Mouse (Mus musculus) CD8-positive naive resting alpha-beta T cell, adult 2 months (primary cell): ENCODE data around the gene Hist1h2af.
"Not testable (repeated sequence)": the region's sequence is repeated elsewhere in the genome, so short reads cannot be mapped to it uniquely, and the experiment has no call there.

Experiments used
- DNase-seq, 2 experiments: peaks; one replicate each; pipeline ENCODE4 v3.0.0; 2022; ENCODE audit warnings: low read depth in 2 of 2, low spot score in 2 of 2

Gene Hist1h2af

DNA sequence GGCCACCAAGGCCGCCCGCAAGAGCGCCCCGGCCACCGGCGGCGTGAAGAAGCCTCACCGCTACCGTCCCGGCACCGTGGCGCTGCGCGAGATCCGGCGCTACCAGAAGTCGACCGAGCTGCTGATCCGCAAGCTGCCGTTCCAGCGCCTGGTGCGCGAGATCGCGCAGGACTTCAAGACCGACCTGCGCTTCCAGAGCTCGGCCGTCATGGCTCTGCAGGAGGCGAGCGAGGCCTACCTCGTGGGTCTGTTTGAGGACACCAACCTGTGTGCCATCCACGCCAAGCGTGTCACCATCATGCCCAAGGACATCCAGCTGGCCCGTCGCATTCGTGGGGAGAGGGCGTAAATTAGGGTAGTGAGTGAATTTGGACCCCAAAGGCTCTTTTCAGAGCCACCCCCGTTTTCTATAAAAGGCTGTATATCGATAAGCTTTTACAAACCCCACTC, 42.2 kb downstream of the Hist1h2af start:
- DNase-seq: not testable (repeated sequence)

DNA sequence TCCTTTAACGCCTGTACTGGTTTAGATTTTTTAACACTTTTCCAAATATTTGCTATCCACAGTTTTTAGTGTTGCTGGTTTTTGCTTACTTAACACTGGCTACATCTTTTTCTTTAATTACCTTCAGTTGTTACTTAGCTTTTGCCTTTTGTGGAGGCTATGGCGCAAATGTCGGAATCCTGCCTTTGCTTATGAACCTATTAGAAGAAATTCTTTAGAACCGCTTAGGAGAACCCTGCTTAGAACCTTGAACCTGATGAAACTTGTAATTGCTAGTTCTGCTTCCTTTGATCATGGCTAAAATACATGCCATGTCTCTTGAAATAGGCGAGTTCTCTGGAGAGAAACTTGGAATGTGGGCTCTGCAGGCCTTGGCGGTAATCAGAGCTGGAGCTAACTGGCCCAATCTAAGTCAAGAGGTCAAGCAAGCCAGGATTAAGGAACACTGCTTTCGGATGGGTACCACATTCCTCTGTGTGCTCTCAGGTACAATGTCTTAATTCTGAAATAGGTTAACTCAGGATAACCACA, 42.7 kb downstream of the Hist1h2af start:
- no peak for DNase-seq

DNA sequence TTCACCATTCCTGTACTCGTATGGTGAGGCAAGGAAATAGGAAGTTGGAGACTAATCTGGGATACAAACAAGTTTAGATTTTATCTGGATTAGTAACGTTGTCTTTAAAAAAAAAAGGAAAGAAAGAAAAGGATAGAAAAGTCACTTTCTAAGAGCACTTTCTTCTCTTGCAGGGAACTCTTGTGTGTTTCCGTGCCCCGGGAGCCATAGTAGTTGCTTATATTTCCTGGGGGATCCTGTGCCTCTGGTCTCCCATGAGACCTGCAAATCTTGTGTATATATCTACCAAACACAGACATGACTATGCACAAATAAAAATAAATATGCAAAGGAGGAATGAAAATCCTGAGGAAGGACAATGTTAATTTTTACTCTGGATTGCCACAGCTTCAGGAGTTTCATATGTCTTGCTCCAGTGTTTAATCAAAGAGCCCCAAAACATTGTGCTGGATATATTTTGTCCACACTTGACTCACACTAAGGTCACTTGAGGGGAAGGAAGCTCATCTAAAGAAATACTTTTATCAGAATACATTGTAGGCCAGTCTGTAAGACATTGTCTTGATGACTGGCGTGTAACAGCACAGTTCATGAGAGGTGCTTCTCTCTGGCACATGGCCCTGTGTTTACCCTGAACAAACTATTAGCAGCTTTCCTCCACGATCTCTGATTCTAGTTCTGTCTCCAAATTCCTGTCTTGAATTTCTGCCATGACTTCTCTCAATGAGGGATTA, 43.4 kb downstream of the Hist1h2af start:
- DNase-seq: no peak

DNA sequence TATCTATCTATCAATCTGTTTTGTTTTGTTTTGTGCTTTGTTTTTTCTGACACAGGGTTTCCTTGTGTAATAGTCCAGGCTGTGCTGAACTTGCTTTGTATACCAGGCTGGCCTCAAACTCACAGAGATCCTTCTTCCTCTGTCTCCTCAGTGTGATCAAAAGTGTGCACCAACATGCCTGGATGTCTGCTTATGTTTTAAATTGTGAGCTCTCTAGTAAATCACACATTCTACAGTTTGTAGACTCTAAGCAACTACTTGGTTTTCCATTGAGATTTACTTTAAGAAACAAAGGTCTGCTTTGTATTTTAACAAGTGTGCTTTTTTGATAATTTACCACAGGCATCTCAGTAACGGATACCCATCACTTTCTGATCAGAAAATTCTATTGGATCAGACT, 44.1 kb downstream of the Hist1h2af start:
- DNase-seq: no peak

DNA sequence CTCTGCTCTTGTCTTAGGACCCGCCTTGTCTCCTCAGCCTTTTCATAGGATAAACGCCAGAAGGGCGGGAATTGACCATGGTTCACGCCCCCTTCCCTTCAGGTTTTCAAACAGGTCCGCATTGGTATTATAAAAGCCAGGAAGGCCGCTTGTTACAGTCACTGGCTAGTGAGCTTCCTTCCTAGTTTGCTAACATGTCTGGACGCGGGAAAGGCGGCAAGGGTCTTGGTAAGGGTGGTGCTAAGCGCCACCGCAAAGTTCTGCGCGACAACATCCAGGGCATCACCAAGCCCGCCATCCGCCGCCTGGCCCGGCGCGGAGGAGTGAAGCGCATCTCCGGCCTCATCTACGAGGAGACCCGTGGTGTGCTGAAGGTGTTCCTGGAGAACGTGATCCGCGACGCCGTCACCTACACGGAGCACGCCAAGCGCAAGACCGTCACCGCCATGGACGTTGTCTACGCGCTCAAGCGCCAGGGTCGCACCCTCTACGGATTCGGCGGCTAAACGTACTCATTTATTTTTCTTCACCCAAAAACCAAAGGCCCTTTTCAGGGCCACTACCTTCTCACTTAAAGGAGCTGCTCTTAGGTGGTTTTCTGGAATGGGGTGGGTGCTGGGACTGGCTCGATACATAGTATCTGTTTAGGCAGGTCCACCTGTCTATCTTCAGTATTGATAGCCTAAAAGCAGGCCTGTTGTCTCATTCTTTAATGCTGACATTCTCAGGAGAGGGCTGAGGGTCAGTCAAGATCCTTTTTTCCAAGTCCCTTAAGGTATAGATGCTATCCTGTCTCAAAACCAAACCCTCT, 47.9 kb downstream of the Hist1h2af start, which contains the start of gene Hist1h4d:
Gene Hist1h4d (plus strand): TSS at position 191 of the 811 bp plus-strand sequence.
- peak; percentile 85 to 91 for DNase-seq

DNA sequence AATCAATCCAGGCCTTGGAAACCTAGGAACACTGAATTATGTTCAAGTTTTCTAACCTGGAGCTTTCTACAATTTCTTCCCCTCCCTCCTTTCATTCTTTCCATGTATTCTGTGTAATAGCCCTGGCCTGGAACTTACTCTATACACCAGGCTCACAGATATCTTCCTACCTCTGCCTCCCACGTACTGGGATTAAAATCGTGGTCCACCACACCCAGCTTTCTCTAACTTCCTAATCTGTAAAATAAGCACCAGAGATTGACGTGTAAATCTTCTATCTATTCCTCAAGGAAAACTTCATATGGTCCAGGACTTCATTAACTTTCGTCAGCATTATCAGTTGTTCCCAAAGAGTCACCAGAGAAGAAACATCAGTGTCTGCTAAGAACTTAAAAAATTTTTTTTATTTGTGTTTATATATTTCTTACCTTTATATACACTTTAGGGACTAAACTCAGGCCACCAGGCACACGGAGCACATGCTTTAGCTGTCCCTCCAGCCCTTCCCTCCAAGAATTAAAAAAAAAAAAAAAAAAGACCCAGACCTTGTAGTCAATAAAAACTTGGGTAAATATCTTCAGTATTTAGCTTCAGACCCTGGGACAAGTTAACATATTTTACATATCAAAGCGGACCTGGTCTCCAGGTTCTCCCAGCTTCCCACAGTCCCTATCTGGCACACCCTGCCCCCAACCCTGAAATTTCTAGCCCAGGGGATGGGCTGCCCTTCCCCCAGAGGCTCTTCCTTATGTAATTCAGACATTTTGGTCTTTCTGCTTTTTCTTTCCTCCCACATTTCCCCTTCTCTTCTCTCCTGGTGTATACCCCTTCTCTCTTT, 48.7 kb downstream of the Hist1h2af start:
- DNase-seq: no peak

DNA sequence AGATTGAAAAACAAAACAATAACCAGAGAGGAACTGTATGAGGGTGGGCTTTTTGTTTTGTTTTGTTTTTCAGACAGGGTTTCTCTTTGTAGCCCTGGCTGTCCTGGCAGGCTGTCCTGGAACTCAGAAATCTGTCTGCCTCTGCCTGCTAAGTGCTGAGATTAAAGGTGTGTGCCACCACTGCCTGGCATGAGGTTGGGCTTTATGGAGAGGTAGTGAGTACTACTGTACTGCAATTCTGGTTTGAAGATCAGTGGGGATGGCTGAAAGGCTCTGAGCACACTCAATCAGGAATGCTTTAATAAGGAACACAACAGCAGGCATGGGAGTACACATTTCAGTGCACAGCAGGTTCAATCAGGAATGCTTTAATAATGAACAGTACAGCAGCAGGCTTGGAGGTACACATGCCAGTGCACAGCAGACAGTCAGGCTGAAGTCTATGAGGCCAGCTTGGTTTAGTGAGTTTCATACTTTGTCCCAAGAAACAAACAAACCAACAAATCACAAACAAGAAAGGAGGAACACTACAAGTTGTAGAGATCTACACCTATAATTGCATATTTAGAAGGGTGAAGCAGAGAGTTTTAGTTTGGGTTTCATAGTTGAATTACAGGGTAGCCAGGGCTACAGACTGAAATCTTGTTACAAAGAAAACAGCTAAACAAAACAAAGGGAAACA, 49.8 kb downstream of the Hist1h2af start:
- no peak for DNase-seq
